Mouse (Mus musculus) MEL (cell line): ENCODE data around the gene Gldc. TPM values are rescaled to one million over a fixed set of nuclear protein-coding genes. Genes with fewer than 3 reads are reported as not detected.
"Not testable (repeated sequence)": the region's sequence is repeated elsewhere in the genome, so short reads cannot be mapped to it uniquely, and the experiment has no call there.

ENCODE experiments used
- DNase-seq: peaks from one replicate; pipeline ENCODE4 v3.0.0; 2011; ENCODE audit warnings: low read depth, low spot score
- H3K27ac ChIP-seq: 2 replicates; pipeline ENCODE4 v1.5.1; 2012; ENCODE audit warnings: low read depth, mild to moderate bottlenecking, control low read depth, low read length, moderate library complexity; ENCODE audit not compliant: control insufficient read depth
- H3K27me3 ChIP-seq, 2 experiments: fragments of 150-350 bp in 1 of 2; sonication (generic) in 1 of 2; 2 replicates each; pipeline ENCODE4 v1.6.1; 2012; ENCODE audit warnings: low read length in 2 of 2, mild to moderate bottlenecking in 2 of 2, improper control_type of control experiment in 1 of 2, moderate library complexity in 1 of 2; ENCODE audit not compliant: insufficient read depth in 2 of 2, control insufficient read depth in 1 of 2
- H3K36me3 ChIP-seq, 2 experiments: 2 replicates each; pipeline ENCODE4 v1.6.1; 2012 to 2014; ENCODE audit warnings: low read length in 2 of 2, improper control_type of control experiment in 1 of 2, inconsistent platforms in 1 of 2, mild to moderate bottlenecking in 1 of 2; ENCODE audit not compliant: insufficient read depth in 2 of 2, control insufficient read depth in 1 of 2
- H3K4me1 ChIP-seq, 2 experiments: fragments of 150-350 bp in 1 of 2; sonication (generic) in 1 of 2; 2 replicates each; pipeline ENCODE4 v1.6.1; 2012; ENCODE audit warnings: low read length in 2 of 2, improper control_type of control experiment in 1 of 2, mild to moderate bottlenecking in 1 of 2; ENCODE audit not compliant: insufficient read depth in 2 of 2, control insufficient read depth in 1 of 2
- H3K4me3 ChIP-seq, 2 experiments: fragments of 150-350 bp in 1 of 2; sonication (generic) in 1 of 2; 2 replicates each; pipeline ENCODE4 v1.5.1; 2012; ENCODE audit warnings: low read depth in 2 of 2, low read length in 2 of 2, mild to moderate bottlenecking in 2 of 2, moderate library complexity in 2 of 2, control low read depth in 1 of 2, improper control_type of control experiment in 1 of 2; ENCODE audit not compliant: control insufficient read depth in 1 of 2, insufficient read depth in 1 of 2
- H3K79me2 ChIP-seq: 2 replicates; pipeline ENCODE4 v1.6.1; 2012; ENCODE audit warnings: mild to moderate bottlenecking, low read length, moderate library complexity; ENCODE audit not compliant: control insufficient read depth, poor library complexity, insufficient read depth
- H3K9ac ChIP-seq: 2 replicates; pipeline ENCODE4 v1.6.1; 2012; ENCODE audit warnings: low read depth, mild to moderate bottlenecking, control low read depth, low read length, moderate library complexity; ENCODE audit not compliant: control insufficient read depth, poor library complexity, severe bottlenecking
- H3K9me3 ChIP-seq: fragments of 150-350 bp; sonication (generic); replicated peaks from 2 replicates; pipeline ENCODE4 v1.6.1; 2012; ENCODE audit warnings: mild to moderate bottlenecking, low read length, improper control_type of control experiment, moderate library complexity; ENCODE audit not compliant: insufficient read depth
- BHLHE40 ChIP-seq: IDR thresholded peaks from 2 replicates; pipeline ENCODE4 v1.6.1; 2012; ENCODE audit warnings: low read depth, mild to moderate bottlenecking, inconsistent platforms, low read length, improper control_type of control experiment, borderline replicate concordance
- CHD2 ChIP-seq: IDR thresholded peaks from 2 replicates; pipeline ENCODE4 v1.6.1; 2011; ENCODE audit warnings: low read length, improper control_type of control experiment
- CTCF ChIP-seq, 3 experiments: IDR thresholded peaks in 2 of 3; conservative IDR thresholded peaks in 1 of 3; 2 replicates each; pipeline ENCODE4 v1.5.1; 2011 to 2012; ENCODE audit warnings: low read length in 3 of 3, low read depth in 2 of 3, mild to moderate bottlenecking in 2 of 3, improper control_type of control experiment in 1 of 3, inconsistent platforms in 1 of 3, mixed read lengths in 1 of 3, moderate library complexity in 1 of 3; ENCODE audit not compliant: control insufficient read depth in 1 of 3, insufficient read depth in 1 of 3, poor library complexity in 1 of 3, severe bottlenecking in 1 of 3
- E2F4 ChIP-seq: IDR thresholded peaks from 2 replicates; pipeline ENCODE4 v1.6.1; 2011; ENCODE audit warnings: low read depth, low read length, improper control_type of control experiment, borderline replicate concordance
- ELF1 ChIP-seq: IDR thresholded peaks from 2 replicates; pipeline ENCODE4 v1.6.1; 2014; ENCODE audit warnings: low read depth, mild to moderate bottlenecking, inconsistent platforms, low read length, improper control_type of control experiment, moderate library complexity
- GATA1 ChIP-seq: IDR thresholded peaks from 2 replicates; pipeline ENCODE4 v1.6.1; 2011; ENCODE audit warnings: low read depth, low read length, improper control_type of control experiment
- JUND ChIP-seq: IDR thresholded peaks from 2 replicates; pipeline ENCODE4 v1.6.1; 2011; ENCODE audit warnings: low read depth, mild to moderate bottlenecking, improper control_type of control experiment, low read length
- MAX ChIP-seq: IDR thresholded peaks from 2 replicates; pipeline ENCODE4 v1.6.1; 2011; ENCODE audit warnings: low read length, improper control_type of control experiment
- MAZ ChIP-seq: IDR thresholded peaks from 2 replicates; pipeline ENCODE4 v1.6.1; 2012; ENCODE audit warnings: low read depth, mild to moderate bottlenecking, inconsistent platforms, low read length, improper control_type of control experiment
- MEF2A ChIP-seq: IDR thresholded peaks from 2 replicates; pipeline ENCODE4 v1.6.1; 2014; ENCODE audit warnings: low read depth, mild to moderate bottlenecking, inconsistent platforms, low read length, improper control_type of control experiment; ENCODE audit not compliant: poor library complexity, insufficient replicate concordance, severe bottlenecking; ENCODE audit errors: extremely low read depth
- MXI1 ChIP-seq: IDR thresholded peaks from 2 replicates; pipeline ENCODE4 v1.6.1; 2011; ENCODE audit warnings: mild to moderate bottlenecking, low read depth, low read length, improper control_type of control experiment
- MYB ChIP-seq: IDR thresholded peaks from 2 replicates; pipeline ENCODE4 v1.6.1; 2011; ENCODE audit warnings: mild to moderate bottlenecking, low read depth, low read length, improper control_type of control experiment
- NELFE ChIP-seq: IDR thresholded peaks from 2 replicates; pipeline ENCODE4 v1.6.1; 2011; ENCODE audit warnings: low read depth, low read length, improper control_type of control experiment
- POLR2A ChIP-seq, 2 experiments: IDR thresholded peaks; 2 replicates each; pipeline ENCODE4 v1.6.1; 2011 to 2012; ENCODE audit warnings: low read length in 2 of 2, mild to moderate bottlenecking in 2 of 2, control low read depth in 1 of 2, improper control_type of control experiment in 1 of 2, low read depth in 1 of 2, moderate library complexity in 1 of 2; ENCODE audit not compliant: control insufficient read depth in 1 of 2, insufficient read depth in 1 of 2, poor library complexity in 1 of 2
- POLR2AphosphoS2 ChIP-seq: IDR thresholded peaks from 2 replicates; pipeline ENCODE4 v1.6.1; 2011; ENCODE audit warnings: low read length, improper control_type of control experiment
- RAD21 ChIP-seq: IDR thresholded peaks from 2 replicates; pipeline ENCODE4 v1.6.1; 2011; ENCODE audit warnings: mild to moderate bottlenecking, low read depth, low read length, improper control_type of control experiment
- SIN3A ChIP-seq: IDR thresholded peaks from 2 replicates; pipeline ENCODE4 v1.6.1; 2012; ENCODE audit warnings: low read length, improper control_type of control experiment, inconsistent platforms
- SMC3 ChIP-seq: IDR thresholded peaks from 2 replicates; pipeline ENCODE4 v1.6.1; 2011; ENCODE audit warnings: low read depth, low read length, improper control_type of control experiment
- TBP ChIP-seq: IDR thresholded peaks from 2 replicates; pipeline ENCODE4 v1.8.0; 2011; ENCODE audit warnings: low read depth, low read length, improper control_type of control experiment
- TCF12 ChIP-seq: IDR thresholded peaks from 2 replicates; pipeline ENCODE4 v1.6.1; 2014; ENCODE audit warnings: low read depth, mild to moderate bottlenecking, inconsistent platforms, low read length, improper control_type of control experiment, moderate library complexity
- UBTF ChIP-seq: IDR thresholded peaks from 2 replicates; pipeline ENCODE4 v1.6.1; 2012; ENCODE audit warnings: low read depth, mild to moderate bottlenecking, inconsistent platforms, low read length, improper control_type of control experiment, moderate library complexity, borderline replicate concordance; ENCODE audit not compliant: insufficient read depth
- USF2 ChIP-seq, 2 experiments: IDR thresholded peaks; 2 replicates each; pipeline ENCODE4 v1.6.1; 2011 to 2012; ENCODE audit warnings: improper control_type of control experiment in 2 of 2, low read length in 2 of 2, borderline replicate concordance in 1 of 2, inconsistent platforms in 1 of 2, low read depth in 1 of 2, mild to moderate bottlenecking in 1 of 2; ENCODE audit not compliant: insufficient read depth in 1 of 2
- ZKSCAN1 ChIP-seq: IDR thresholded peaks from 2 replicates; pipeline ENCODE4 v1.6.1; 2012; ENCODE audit warnings: low read depth, mild to moderate bottlenecking, inconsistent platforms, low read length, improper control_type of control experiment, moderate library complexity
- ZMIZ1 ChIP-seq: IDR thresholded peaks from 2 replicates; pipeline ENCODE4 v1.6.1; 2012; ENCODE audit warnings: low read depth, mild to moderate bottlenecking, inconsistent platforms, low read length, improper control_type of control experiment, moderate library complexity
- ZNF384 ChIP-seq: IDR thresholded peaks from 2 replicates; pipeline ENCODE4 v1.6.1; 2012; ENCODE audit warnings: low read depth, mild to moderate bottlenecking, inconsistent platforms, low read length, improper control_type of control experiment
- polyA plus RNA-seq, 2 experiments: library from polyadenylated mRNA; stranded (reverse) in 1 of 2; unstranded in 1 of 2; fragments of >175 nt in 1 of 2; fragments of >200 nt in 1 of 2; gene quantifications; 2 replicates each; pipeline versions ENCODE4 v1.2.1 to v1.2.4; 2012; ENCODE audit warnings: low replicate concordance in 2 of 2, low read depth in 1 of 2; ENCODE audit not compliant: insufficient read length in 2 of 2, insufficient read depth in 1 of 2, missing spikeins in 1 of 2
- total RNA-seq: library from RNA; depleted of rRNA; stranded (reverse); fragments of 300-350 nt; gene quantifications from 2 replicates; pipeline ENCODE4 v1.2.3, GENCODE M21; 2012; rRNA removed

Gldc gene
- total RNA-seq, result 0.04 and 0.10 TPM in 2 replicates
- polyA plus RNA-seq, result 1 to 10 TPM in 1 of 2 experiments, not detected in 1; 1.2 TPM

DNA sequence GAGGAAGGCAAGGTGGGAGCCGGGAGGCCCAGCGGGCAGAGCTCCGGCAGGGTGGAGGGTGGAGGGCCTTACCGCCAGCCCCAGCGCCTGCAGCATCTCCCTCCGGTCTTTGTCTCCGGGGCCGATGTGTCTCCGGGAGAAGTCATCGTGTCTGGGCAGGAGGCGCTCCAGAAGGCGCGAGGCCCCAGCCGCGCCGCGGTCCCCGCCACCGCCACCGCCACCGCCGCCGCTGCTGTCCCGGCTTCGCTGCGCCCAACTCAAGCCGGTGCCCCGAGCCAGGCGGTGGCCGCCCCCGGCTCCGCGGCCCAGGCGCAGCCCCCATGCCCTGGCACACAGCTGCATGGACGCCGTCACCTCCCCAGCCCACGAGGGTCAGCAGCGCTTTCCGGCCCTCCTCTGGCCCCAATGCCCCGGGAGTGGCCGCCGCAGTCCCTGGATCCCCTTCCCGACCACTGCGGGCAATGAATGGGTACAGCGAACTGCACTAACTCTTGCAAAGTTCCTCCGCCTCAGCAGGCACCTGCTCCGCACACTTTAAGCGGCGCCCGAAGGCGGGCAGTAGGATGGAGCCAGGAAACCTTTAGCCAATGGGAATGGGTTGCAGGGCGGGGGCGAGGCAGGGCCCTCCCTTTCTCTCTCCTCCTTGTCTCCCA lies at the start of gene Gldc:
Gene Gldc (minus strand): TSS at position 511 of the 653 bp plus-strand sequence.
- no peaks in the 10 kb centered on the region for H3K4me1 ChIP-seq
- H3K36me3 ChIP-seq, result no peaks in the 10 kb centered on the region
- TF ChIP-seq RAD21 (no peak), BHLHE40 (no peak), POLR2A (IDR thresholded peaks at IDR 0.05; ENCODE audit: control insufficient read depth in 1 of 2, insufficient read depth in 1 of 2, low read depth in 1 of 2, low read length in 2 of 2, poor library complexity in 1 of 2) (no peak), NELFE (no peak), MAZ (no peak), ZMIZ1 (no peak), ELF1 (no peak), ZNF384 (no peak), MEF2A (no peak), CHD2 (no peak), POLR2AphosphoS2 (no peak), SMC3 (no peak), TBP (no peak)
- no peak within 1 kb of the TSS for H3K4me3 ChIP-seq
- H3K79me2 ChIP-seq, result no peaks in the 10 kb centered on the region
- no peaks in the 10 kb centered on the region; a peak in 1 of 4 replicates for H3K27me3 ChIP-seq
- H3K27ac ChIP-seq, result no peak within 1 kb of the TSS
- H3K9me3 ChIP-seq, result no peaks in the 10 kb centered on the region
- no peak for DNase-seq
- no peak within 1 kb of the TSS for H3K9ac ChIP-seq

DNA sequence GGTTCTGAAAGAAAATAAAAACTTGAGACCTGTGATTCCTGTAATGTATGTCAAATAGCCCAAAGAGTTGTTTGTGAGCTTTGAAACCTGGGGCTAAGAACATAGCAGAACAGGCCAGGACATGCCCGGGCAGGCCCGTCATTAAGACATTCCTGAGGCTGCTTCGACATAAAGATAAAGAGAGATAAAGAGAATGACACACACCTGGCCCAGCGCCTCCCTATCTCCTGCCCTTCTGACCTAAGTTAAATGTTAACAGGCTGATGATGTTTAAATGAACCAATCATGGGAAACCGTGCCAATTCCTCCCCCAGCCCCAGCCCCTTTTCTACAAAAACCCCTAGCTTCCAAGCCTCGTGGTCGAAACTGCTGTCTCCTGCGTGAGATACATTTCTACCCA lies 47.4 kb upstream of the Gldc start:
- H3K27me3 ChIP-seq, H3K4me1 ChIP-seq, H3K79me2 ChIP-seq, H3K4me3 ChIP-seq, DNase-seq, H3K9me3 ChIP-seq, H3K9ac ChIP-seq, H3K36me3 ChIP-seq, H3K27ac ChIP-seq: not testable (repeated sequence)

DNA sequence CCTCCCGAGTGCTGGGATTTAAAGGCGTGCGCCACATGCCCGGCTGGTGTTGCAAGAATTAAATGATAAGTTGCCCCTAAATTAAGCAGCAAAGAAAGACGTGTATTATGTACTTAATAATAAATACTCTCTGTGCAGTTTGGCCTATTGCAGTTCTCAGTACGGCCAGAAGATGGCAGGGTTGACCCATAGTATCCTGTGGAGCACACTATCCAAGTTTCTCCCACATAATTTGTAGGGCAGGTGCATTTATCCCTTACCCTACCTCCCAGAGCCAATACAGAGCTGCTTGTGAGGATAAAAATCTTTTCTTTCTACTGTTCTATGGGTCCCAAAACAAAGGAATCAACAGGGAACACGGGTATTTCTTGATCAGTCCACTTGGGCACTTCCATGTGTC lies 42.1 kb upstream of the Gldc start:
- H3K27me3 ChIP-seq, result no peaks in the 10 kb centered on the region
- H3K27ac ChIP-seq, result no peak overlapping the region
- no peak overlapping the region for H3K4me3 ChIP-seq
- no peaks in the 10 kb centered on the region for H3K4me1 ChIP-seq
- H3K79me2 ChIP-seq, result no peaks in the 10 kb centered on the region
- no peaks in the 10 kb centered on the region for H3K9me3 ChIP-seq
- DNase-seq, result peak; percentile 46
- H3K9ac ChIP-seq, result no peak overlapping the region
- H3K36me3 ChIP-seq, result no peaks in the 10 kb centered on the region
- TF ChIP-seq JUND (no peak), SIN3A (no peak), TCF12 (no peak), MAX (no peak), MEF2A (no peak), USF2 (IDR thresholded peaks at IDR 0.05; ENCODE audit: borderline replicate concordance in 1 of 2, insufficient read depth in 1 of 2, low read depth in 1 of 2, low read length in 2 of 2) (no peak), E2F4 (no peak), MYB (no peak), GATA1 (no peak), UBTF (no peak), ZKSCAN1 (no peak), CTCF (IDR thresholded peaks at IDR 0.05 in 2 of 3, conservative IDR thresholded peaks at IDR 0.05 in 1 of 3; ENCODE audit: control insufficient read depth in 1 of 3, insufficient read depth in 1 of 3, low read depth in 2 of 3, low read length in 3 of 3, poor library complexity in 1 of 3, severe bottlenecking in 1 of 3) (peak; percentile 61 to 74 (median 72)), ZNF384 (no peak), MXI1 (no peak), SMC3 (peak; percentile 60), POLR2A (IDR thresholded peaks at IDR 0.05; ENCODE audit: control insufficient read depth in 1 of 2, insufficient read depth in 1 of 2, low read depth in 1 of 2, low read length in 2 of 2, poor library complexity in 1 of 2) (no peak)
